Mouse (Mus musculus): ENCODE results near the gene Bcdin3d. TPM values are rescaled to one million over a fixed set of nuclear protein-coding genes. Genes with fewer than 3 reads are reported as not detected.
A peak's percentile ranks its signal among the peaks of the same experiment; 100 is the strongest.

The Bcdin3d gene
- polyA plus RNA-seq, 1 experiment from 2014 or later, result 16.1 TPM

DNA sequence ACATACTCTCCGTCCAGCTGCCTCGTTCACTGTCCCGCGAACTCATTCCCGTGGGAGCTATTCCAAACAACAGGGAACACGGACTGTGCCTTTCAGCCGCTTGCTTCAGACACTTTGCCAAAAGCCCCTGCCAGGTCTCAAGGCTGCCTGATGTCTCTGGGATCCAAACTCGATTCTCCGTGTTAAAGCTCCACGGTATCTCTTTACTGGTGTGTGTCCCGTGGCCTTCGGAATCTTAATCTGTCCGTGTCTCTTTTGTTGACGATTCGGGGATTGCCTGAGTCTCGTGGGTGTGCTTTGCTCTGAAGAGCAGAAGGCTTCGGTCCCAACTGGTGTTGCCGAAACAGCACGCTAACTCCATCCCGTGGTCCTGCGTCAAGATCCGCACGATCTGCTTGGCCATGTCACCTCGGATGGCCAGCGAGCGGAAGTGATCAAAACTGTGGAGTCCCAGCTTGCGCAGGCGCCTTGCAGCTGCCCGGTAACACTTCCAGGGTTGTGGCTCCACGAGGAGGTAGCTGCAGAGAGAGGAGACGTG lies 4.2 kb downstream of the Bcdin3d start:
- no peak for TF ChIP-seq CTCF (IDR thresholded peaks at IDR 0.05; ENCODE audit: low read depth)
- DNase-seq (ENCODE audit: low spot score) (peak; percentile 36), ATAC-seq (replicated peaks; ENCODE audit: low FRiP score, low read depth) (no peak)
- 80% methylated on average over 31 of the region's 31 CpGs for WGBS
- Histone ChIP-seq H3K4me2 (ENCODE audit: low read length) (no peak overlapping the region), H3K4me3 (replicated peaks; ENCODE audit: low read depth, low read length) (no peak overlapping the region), H3K4me1 (replicated peaks; ENCODE audit: insufficient read depth, low read length) (no peaks in the 10 kb centered on the region; the same call in 1 of the 2 replicates), H3K9me3 (replicated peaks; ENCODE audit: low read length) (no peaks in the 10 kb centered on the region), H3K9ac (ENCODE audit: low read depth, low read length) (no peak overlapping the region), H3K36me3 (ENCODE audit: insufficient read depth, low read length) (no peaks in the 10 kb centered on the region), H3K27me3 (ENCODE audit: insufficient read depth, low read length) (no peaks in the 10 kb centered on the region), H3K27ac (0 out of 2 replicates have a peak overlapping the region, but pooled peaks have one; percentile 15)

GRCm38 (mm10) chr15:99469736-99470135 lies 4.8 kb downstream of the Bcdin3d start:
- TF ChIP-seq CTCF (IDR thresholded peaks at IDR 0.05; ENCODE audit: low read depth), result no peak
- H3K27ac ChIP-seq, result 0 out of 2 replicates have a peak overlapping the region, but pooled peaks have one; percentile 15
- no peak overlapping the region for H3K9ac ChIP-seq (ENCODE audit: low read depth, low read length)
- H3K4me2 ChIP-seq (ENCODE audit: low read length), result no peak overlapping the region
- H3K9me3 ChIP-seq (replicated peaks; ENCODE audit: low read length), result no peaks in the 10 kb centered on the region
- no peaks in the 10 kb centered on the region for H3K27me3 ChIP-seq (ENCODE audit: insufficient read depth, low read length)
- no peaks in the 10 kb centered on the region for H3K4me1 ChIP-seq (replicated peaks; ENCODE audit: insufficient read depth, low read length)
- 76% methylated on average over 4 of the region's 4 CpGs for WGBS
- H3K36me3 ChIP-seq (ENCODE audit: insufficient read depth, low read length), result no peaks in the 10 kb centered on the region
- ATAC-seq (replicated peaks; ENCODE audit: low FRiP score, low read depth), result no peak
- DNase-seq (ENCODE audit: low spot score), result no peak
- no peak overlapping the region for H3K4me3 ChIP-seq (replicated peaks; ENCODE audit: low read depth, low read length)

DNA sequence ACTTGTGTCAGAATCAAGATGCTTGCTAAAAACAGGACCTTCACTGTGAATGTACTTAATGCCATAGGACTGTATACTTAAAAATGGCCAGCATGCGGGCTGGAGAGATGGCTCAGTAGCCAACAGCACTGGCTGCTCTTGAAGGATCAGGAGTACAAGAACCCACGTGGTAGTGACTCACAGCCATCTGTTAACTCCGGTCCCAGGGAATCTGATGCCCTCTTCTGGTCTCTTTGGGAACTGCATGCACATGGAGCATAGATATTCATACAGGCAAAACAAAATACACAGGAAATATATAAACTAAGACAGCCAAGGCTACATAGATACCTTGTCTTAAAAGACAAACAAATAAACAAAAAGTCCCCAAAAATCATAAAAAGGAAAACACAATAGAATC lies 5.5 kb downstream of the Bcdin3d start:
- Histone ChIP-seq H3K4me2 (ENCODE audit: low read length) (no peak overlapping the region), H3K27ac (no peak overlapping the region), H3K9me3 (replicated peaks; ENCODE audit: low read length) (no peaks in the 10 kb centered on the region), H3K4me3 (replicated peaks; ENCODE audit: low read depth, low read length) (no peak overlapping the region), H3K4me1 (replicated peaks; ENCODE audit: insufficient read depth, low read length) (no peaks in the 10 kb centered on the region), H3K27me3 (ENCODE audit: insufficient read depth, low read length) (no peaks in the 10 kb centered on the region), H3K9ac (ENCODE audit: low read depth, low read length) (no peak overlapping the region), H3K36me3 (ENCODE audit: insufficient read depth, low read length) (no peaks in the 10 kb centered on the region)
- 0 out of 2 replicates have a peak, but pooled peaks have one; percentile 29 for ATAC-seq (replicated peaks; ENCODE audit: low FRiP score, low read depth)
- peak; percentile 93 for DNase-seq (ENCODE audit: low spot score)
- WGBS, result 40% methylated on average over 3 of the region's 3 CpGs
- peak; percentile 96 for TF ChIP-seq CTCF (IDR thresholded peaks at IDR 0.05; ENCODE audit: low read depth)

DNA sequence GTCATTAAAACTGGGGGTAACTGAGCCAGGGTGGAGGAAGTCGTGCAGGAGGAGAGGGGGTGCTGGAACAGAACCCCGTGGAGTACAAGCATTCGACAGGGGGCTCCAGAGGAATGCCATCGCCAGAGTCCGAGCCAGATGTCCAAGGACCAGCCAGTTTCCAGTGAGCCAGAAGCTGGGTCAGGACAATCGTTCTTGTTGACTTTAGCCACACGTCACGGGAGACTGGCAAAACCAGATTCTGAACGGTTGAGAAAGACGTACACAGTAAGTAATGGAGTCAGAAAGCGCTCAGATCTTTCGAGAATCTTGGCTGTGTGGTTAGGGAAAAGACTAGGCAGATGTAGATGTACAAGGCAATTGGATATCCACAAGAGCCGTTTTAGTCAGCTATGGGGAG lies 11.3 kb downstream of the Bcdin3d start:
- no peaks in the 10 kb centered on the region for H3K9me3 ChIP-seq (replicated peaks; ENCODE audit: low read length)
- no peaks in the 10 kb centered on the region for H3K36me3 ChIP-seq (ENCODE audit: insufficient read depth, low read length)
- no peak overlapping the region for H3K4me3 ChIP-seq (replicated peaks; ENCODE audit: low read depth, low read length)
- ATAC-seq (replicated peaks; ENCODE audit: low FRiP score, low read depth), result no peak
- H3K27ac ChIP-seq, result no peak overlapping the region
- TF ChIP-seq CTCF (IDR thresholded peaks at IDR 0.05; ENCODE audit: low read depth), result no peak
- 68% methylated on average over 13 of the region's 13 CpGs for WGBS
- H3K9ac ChIP-seq (ENCODE audit: low read depth, low read length), result no peak overlapping the region
- no peak for DNase-seq (ENCODE audit: low spot score)
- no peaks in the 10 kb centered on the region for H3K27me3 ChIP-seq (ENCODE audit: insufficient read depth, low read length)
- no peak overlapping the region for H3K4me2 ChIP-seq (ENCODE audit: low read length)
- H3K4me1 ChIP-seq (replicated peaks; ENCODE audit: insufficient read depth, low read length), result no peaks in the 10 kb centered on the region

- Histone ChIP-seq H3K36me3 (ENCODE audit: insufficient read depth, low read length) (no peaks in the 10 kb centered on the region), H3K4me3 (replicated peaks; ENCODE audit: low read depth, low read length) (peak within 1 kb of the TSS; percentile 89), H3K4me2 (ENCODE audit: low read length) (peak within 1 kb of the TSS; percentile 90), H3K27me3 (ENCODE audit: insufficient read depth, low read length) (no peaks in the 10 kb centered on the region), H3K9me3 (replicated peaks; ENCODE audit: low read length) (no peaks in the 10 kb centered on the region), H3K9ac (ENCODE audit: low read depth, low read length) (peak within 1 kb of the TSS; percentile 81), H3K4me1 (replicated peaks; ENCODE audit: insufficient read depth, low read length) (no peaks in the 10 kb centered on the region; the same call in 1 of the 2 replicates), H3K27ac (peak within 1 kb of the TSS; percentile 90)
- DNase-seq (ENCODE audit: low spot score) (peak; percentile 97), ATAC-seq (replicated peaks; ENCODE audit: low FRiP score, low read depth) (peak; percentile 96)
- TF ChIP-seq CTCF (IDR thresholded peaks at IDR 0.05; ENCODE audit: low read depth), result no peak
- under 1% methylated on average over 43 of the region's 45 CpGs for WGBS
These were observed 16.7 kb downstream of the Bcdin3d start, which contains the start of gene Nckap5l for GRCm38 (mm10) chr15:99457606-99458401. TSS of gene Nckap5l (minus strand) at chr15:99457748.

GRCm38 (mm10) chr15:99456963-99457605 lies 17.4 kb downstream of the Bcdin3d start:
- no peak for TF ChIP-seq CTCF (IDR thresholded peaks at IDR 0.05; ENCODE audit: low read depth)
- Histone ChIP-seq H3K27me3 (ENCODE audit: insufficient read depth, low read length) (no peaks in the 10 kb centered on the region), H3K9ac (ENCODE audit: low read depth, low read length) (peak overlapping the region; percentile 81), H3K27ac (peak overlapping the region; percentile 90), H3K4me3 (replicated peaks; ENCODE audit: low read depth, low read length) (peak overlapping the region; percentile 89), H3K4me2 (ENCODE audit: low read length) (peak overlapping the region; percentile 90), H3K9me3 (replicated peaks; ENCODE audit: low read length) (no peaks in the 10 kb centered on the region), H3K4me1 (replicated peaks; ENCODE audit: insufficient read depth, low read length) (no peaks in the 10 kb centered on the region; the same call in 1 of the 2 replicates), H3K36me3 (ENCODE audit: insufficient read depth, low read length) (no peaks in the 10 kb centered on the region)
- DNase-seq (ENCODE audit: low spot score) (peak; percentile 78), ATAC-seq (replicated peaks; ENCODE audit: low FRiP score, low read depth) (peak; percentile 59)
- 1% methylated on average over 34 of the region's 43 CpGs for WGBS

All from kidney, postnatal 0 days (tissue).